Mouse (Mus musculus) granulocyte monocyte progenitor cell, adult 5-6 weeks (primary cell): ENCODE data around the gene Prcd. TPM values are rescaled to one million over a fixed set of nuclear protein-coding genes. Genes with fewer than 3 reads are reported as not detected.
A peak's percentile ranks its signal among the peaks of the same experiment; 100 is the strongest.
"Not testable (repeated sequence)": the region's sequence is repeated elsewhere in the genome, so short reads cannot be mapped to it uniquely, and the experiment has no call there.

Experiments used
- ATAC-seq: replicated peaks from 2 replicates; pipeline ENCODE4 v1.8.0; 2016; ENCODE audit warnings: mild to moderate bottlenecking, moderate TSS enrichment, inconsistent platforms; ENCODE audit not compliant: poor library complexity, severe bottlenecking
- total RNA-seq, 2 experiments: library from RNA; stranded (forward) in 1 of 2; stranded (reverse) in 1 of 2; fragments of 200-712, 200-1000 nt in 1 of 2; fragments of >200 nt in 1 of 2; fragmentation: Nextera tagmentation in 1 of 2; gene quantifications; 2 replicates each; pipeline ENCODE4 v1.2.3; 2014 to 2017

Prcd gene
- not detected in 2 replicates for total RNA-seq (2014; fragmentation: Nextera tagmentation)
- total RNA-seq (2017): not detected in 2 replicates

DNA sequence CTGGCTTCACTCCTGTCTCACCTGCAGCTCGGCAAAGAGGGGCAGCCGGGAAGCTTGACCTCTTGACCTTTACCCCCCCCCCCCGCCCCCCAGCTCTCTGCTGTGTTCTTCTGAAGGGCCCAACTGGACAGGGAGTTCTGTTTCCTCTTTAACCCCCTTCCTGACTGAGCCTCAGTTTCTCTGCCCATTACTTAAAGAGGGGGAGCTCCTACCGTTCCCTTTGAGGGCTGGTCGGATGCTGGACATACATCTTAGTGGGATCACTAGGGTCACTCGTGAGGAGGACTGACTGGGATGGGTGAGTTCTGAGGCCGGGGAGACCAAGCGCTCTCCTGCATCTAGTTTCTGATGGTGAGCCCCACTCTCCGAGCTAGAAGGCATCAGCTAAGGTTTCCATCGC is at the start of gene Prcd:
TSS of gene Prcd (plus strand) at position 301 of the 400 bp plus-strand sequence.
- no peak for ATAC-seq

GRCm38 (mm10) chr11:116604097-116604496 is 49.2 kb upstream of the Prcd start:
- ATAC-seq: no peak

- no peak for ATAC-seq
Observed at GRCm38 (mm10) chr11:116607717-116608116, 45.6 kb upstream of the Prcd start.

- no peak for ATAC-seq
Observed at GRCm38 (mm10) chr11:116609965-116610630, 43.2 kb upstream of the Prcd start.

- not testable (repeated sequence) for ATAC-seq
Observed at GRCm38 (mm10) chr11:116611168-116611567, 42.2 kb upstream of the Prcd start.

- ATAC-seq: no peak
Observed at GRCm38 (mm10) chr11:116611883-116612282, 41.5 kb upstream of the Prcd start.

GRCm38 (mm10) chr11:116612554-116612953 is 40.8 kb upstream of the Prcd start:
- no peak for ATAC-seq

DNA sequence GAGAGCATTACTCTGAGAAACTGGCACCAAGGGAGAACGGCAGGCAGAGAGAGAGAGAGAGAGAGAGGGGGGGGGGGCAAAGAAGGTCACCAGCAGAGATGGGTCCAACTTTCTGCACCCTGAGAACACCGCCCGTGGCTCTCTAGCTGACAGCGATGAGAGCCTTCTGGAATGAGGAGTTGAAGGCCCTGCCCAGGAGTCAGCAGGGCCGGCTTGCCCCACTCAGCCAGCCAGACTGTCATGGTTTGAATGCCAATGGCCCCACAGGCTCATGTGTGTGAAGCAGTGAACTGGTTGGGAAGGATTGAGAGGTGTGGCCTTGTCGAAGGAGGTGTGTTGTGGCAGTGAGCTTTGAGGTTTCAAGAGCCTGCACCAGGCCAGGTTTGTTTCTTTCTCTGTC is 40.1 kb upstream of the Prcd start:
- no peak for ATAC-seq

GRCm38 (mm10) chr11:116615735-116616437 is 37.4 kb upstream of the Prcd start:
- ATAC-seq: peak; percentile 65

DNA sequence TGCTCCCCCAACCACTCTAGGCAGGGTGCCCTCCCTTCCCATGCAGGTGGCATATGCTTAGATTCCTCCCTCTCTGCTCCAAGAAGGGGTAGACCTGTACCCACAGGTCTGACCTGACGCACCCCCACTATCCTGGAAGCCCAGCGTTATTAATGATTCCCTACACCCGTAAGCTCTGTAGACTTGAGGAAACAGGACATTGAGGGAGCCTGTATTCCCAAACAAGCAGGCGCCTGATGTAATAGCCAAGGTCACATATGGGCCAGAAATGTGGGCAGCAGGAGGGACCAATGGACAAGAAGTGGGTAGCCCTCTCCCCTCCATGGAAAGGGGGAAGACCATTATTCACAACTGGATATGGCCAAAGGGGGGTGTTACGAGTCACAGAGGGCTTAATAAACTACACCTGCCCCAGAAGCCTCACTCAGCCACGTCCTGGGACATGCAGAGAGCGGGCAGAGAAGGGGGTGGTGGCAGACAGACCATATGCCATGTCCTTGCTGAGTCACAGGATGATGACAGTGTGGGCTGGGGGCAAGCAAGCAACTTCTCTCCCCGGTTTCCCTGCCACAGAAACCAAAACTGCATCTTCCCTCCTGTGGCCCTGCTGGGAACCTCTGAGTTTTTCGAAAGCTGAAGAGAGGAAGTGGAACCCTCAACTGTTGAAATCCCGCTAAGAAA is 36.8 kb upstream of the Prcd start:
- peak; percentile 62 for ATAC-seq

- ATAC-seq: peak; percentile 45
Observed at GRCm38 (mm10) chr11:116617641-116618040, 35.7 kb upstream of the Prcd start.

GRCm38 (mm10) chr11:116618666-116619065 is 34.7 kb upstream of the Prcd start:
- ATAC-seq: no peak

DNA sequence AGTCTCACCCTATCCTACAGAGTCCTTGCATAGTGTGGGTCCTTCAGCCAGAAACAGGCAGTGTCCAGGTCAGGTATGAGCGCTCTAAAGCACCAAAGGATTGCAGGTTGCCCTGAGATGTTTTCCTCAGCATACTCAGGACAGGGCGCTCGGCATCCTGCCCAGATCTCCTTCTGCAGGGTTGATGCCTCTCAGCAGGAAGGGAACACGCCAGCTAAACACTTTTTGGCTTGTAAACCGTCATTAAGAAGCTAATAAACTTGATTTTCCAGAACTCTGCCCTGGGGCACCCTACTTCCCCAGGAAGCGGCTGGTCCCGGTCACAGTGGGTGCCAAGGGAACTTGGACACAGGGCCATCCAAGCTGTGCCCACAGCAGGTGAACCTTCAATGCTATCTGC is 34.2 kb upstream of the Prcd start:
- no peak for ATAC-seq

- ATAC-seq: no peak
Observed at GRCm38 (mm10) chr11:116619561-116619960, 33.8 kb upstream of the Prcd start.

GRCm38 (mm10) chr11:116620073-116620472 is 33.3 kb upstream of the Prcd start:
- ATAC-seq: no peak

- no peak for ATAC-seq
Observed at GRCm38 (mm10) chr11:116620559-116621253, 32.6 kb upstream of the Prcd start.

- no peak for ATAC-seq
Observed at GRCm38 (mm10) chr11:116621258-116621704, 32.1 kb upstream of the Prcd start.

DNA sequence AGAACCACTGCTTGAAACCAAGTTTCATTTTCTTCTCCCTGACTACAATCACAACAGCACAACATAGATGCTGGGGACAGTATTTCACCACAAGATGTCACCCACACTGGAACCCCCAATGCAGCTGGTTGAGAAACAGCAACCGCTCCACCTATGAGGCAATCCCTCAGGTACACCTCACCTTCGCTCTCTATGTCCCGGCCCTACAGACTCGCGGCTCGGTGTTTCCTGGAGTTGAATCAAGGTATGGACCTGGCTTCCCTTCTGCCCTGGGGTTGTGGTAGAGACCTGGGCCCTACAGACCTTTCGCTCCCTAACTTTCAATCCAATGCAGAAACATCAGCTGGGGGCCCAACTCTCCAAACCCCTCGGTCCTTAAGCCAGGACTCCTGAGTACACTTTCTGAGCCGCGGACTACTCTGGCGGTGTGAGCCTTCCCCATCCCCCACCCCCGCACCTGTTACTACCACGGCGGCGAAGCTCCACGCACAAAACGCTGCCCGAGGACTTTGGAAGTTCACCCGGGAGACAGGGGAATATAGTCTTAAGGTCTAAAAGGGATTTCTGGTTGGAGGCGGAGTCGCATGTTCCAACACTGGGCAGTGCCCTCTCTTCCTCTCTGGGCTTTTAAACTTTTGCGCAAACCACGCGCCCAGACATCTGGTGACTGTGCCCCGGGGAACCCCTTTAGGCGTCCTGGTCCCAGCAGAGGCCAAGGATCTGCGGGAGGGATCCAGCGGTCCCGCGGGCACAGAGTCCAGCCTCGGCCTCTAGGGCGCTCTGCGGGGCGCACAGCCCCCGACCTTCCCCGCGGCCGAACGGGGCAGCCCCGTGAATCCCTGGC is 29.8 kb upstream of the Prcd start:
- peak; percentile 25 for ATAC-seq

DNA sequence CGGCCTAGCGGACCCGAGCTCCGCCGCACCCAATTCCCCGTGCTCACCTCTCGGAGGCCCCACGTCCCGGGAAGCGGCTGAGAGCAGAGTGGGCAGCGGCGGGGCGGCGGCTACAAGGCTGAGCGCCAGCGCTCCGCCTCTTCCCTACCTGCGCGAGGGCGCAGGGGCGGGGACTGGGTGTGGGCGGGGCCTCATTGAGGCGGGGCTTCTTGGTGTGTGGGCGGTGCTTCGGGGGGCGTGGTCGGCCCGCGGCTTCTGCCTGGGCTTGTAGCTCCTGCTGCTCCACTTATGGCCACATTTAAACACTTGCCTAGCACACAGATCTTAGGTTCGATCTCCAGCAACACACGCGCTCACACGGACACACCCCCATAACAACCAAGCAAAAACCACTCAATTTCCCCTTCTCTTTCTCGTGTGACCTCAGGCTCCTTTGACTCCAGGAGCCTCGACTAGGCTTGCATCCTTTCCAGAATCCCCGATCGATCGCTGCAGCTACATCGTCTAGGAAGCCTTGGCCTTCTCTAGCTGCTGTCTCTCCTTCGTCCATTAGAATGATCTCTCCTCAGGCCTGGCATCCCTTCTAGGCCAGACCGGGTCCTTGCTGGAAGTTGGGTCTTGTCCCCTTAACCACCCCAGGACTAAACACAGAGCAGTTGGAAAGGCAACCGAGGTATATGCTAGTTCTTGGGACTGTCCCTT is 29.1 kb upstream of the Prcd start:
- ATAC-seq: peak; percentile 76
